Mouse (Mus musculus) liver, adult 2 months (tissue): ENCODE data around the gene Atxn7l1. TPM values are rescaled to one million over a fixed set of nuclear protein-coding genes. Genes with fewer than 3 reads are reported as not detected.

Experiments
- DNase-seq: peaks from one replicate; pipeline ENCODE4 v3.0.0-alpha.2; 2011; ENCODE audit warnings: low read depth, low spot score; ENCODE audit errors: extremely low read depth
- H3K27ac ChIP-seq: fragments of 200-500 bp; replicated peaks from 2 replicates; pipeline ENCODE4 v1.5.1; 2012; ENCODE audit warnings: low read depth, mild to moderate bottlenecking, control low read depth, inconsistent platforms, low read length; ENCODE audit not compliant: insufficient read depth
- H3K27me3 ChIP-seq: fragments of 200-500 bp; 2 replicates; pipeline ENCODE4 v1.6.1; 2012; ENCODE audit warnings: mild to moderate bottlenecking, moderate library complexity, low read length, inconsistent platforms; ENCODE audit not compliant: control insufficient read depth, insufficient read depth
- H3K36me3 ChIP-seq: fragments of 200-500 bp; 2 replicates; pipeline ENCODE4 v1.6.1; 2012; ENCODE audit warnings: low read length, inconsistent platforms; ENCODE audit not compliant: control insufficient read depth, insufficient read depth
- H3K4me1 ChIP-seq: fragments of 200-500 bp; 2 replicates; pipeline ENCODE4 v1.6.1; 2011; ENCODE audit warnings: low read length; ENCODE audit not compliant: control insufficient read depth, insufficient read depth
- H3K4me3 ChIP-seq: fragments of 200-500 bp; 2 replicates; pipeline ENCODE4 v1.5.1; 2011; ENCODE audit warnings: low read depth, mild to moderate bottlenecking, control low read depth, low read length, moderate library complexity; ENCODE audit not compliant: insufficient read depth
- H3K79me2 ChIP-seq: fragments of 200-500 bp; 2 replicates; pipeline ENCODE4 v1.6.1; 2012; ENCODE audit warnings: inconsistent platforms, mild to moderate bottlenecking, low read length, moderate library complexity; ENCODE audit not compliant: control insufficient read depth, insufficient read depth
- H3K9ac ChIP-seq: fragments of 200-500 bp; 2 replicates; pipeline ENCODE4 v1.6.1; 2012; ENCODE audit warnings: low read depth, mild to moderate bottlenecking, control low read depth, inconsistent platforms, low read length
- CTCF ChIP-seq: fragments of 200-500 bp; IDR thresholded peaks from 2 replicates; pipeline ENCODE4 v1.5.1; 2011; ENCODE audit warnings: low read depth, low read length, control low read depth
- POLR2A ChIP-seq: fragments of 200-500 bp; IDR thresholded peaks from 2 replicates; pipeline ENCODE4 v1.6.1; 2011; ENCODE audit warnings: low read length, control low read depth; ENCODE audit not compliant: insufficient read depth; ENCODE audit errors: extremely low read depth
- WGBS: fragments of 180-500 bp; shearing (Covaris S2); methylation state at CpG from one replicate; pipeline ENCODE4 v1.1.7; 2018; 5-methylcytosine and 5-hydroxymethylcytosine counted together
- polyA plus RNA-seq: library from polyadenylated mRNA; depleted of rRNA; stranded (reverse); fragments of >200 nt; gene quantifications from 2 replicates; pipeline ENCODE4 v1.2.3, GENCODE M21; 2012
- total RNA-seq: library from RNA; depleted of rRNA; stranded (reverse); fragments of >200 nt; gene quantifications from 2 replicates; pipeline ENCODE4 v1.2.3, GENCODE M21; 2014

Atxn7l1 gene
- total and polyA plus RNA-seq, 2 experiments: 6.1 to 16.2 TPM

GRCm38 (mm10) chr12:33358345-33358744 lies 210.9 kb downstream of the Atxn7l1 start:
- 93% methylated on average over 10 of the region's 10 CpGs for WGBS
- DNase-seq: no peak
- H3K9ac ChIP-seq: no peak overlapping the region
- H3K36me3 ChIP-seq: peaks cover 35% of the 10 kb centered on the region
- TF ChIP-seq POLR2A (no peak), CTCF (no peak)
- H3K79me2 ChIP-seq: no peaks in the 10 kb centered on the region
- H3K27me3 ChIP-seq: no peaks in the 10 kb centered on the region
- no peak overlapping the region for H3K4me3 ChIP-seq
- H3K4me1 ChIP-seq: no peaks in the 10 kb centered on the region
- H3K27ac ChIP-seq: no peak overlapping the region

DNA sequence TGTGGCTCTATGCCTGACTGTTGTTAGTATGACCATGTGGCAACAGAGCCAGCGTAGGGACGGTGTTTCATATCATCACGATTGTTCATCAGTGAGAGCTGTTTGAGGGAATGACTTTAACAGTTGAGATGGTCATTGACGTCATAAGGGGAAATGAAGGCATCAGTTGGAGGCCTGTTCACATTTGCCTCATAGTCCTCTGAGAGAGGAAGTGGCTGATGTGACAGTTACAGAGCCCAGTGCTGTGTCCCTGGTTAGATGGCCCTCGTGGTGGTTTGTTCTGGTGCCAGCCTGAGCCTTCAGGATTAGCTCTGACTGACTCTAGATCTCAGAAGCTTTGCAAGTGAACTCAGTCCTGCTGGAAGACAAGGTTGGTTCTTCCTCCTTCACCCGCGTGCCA lies 211.7 kb downstream of the Atxn7l1 start:
- Histone ChIP-seq H3K36me3 (peaks cover 39% of the 10 kb centered on the region; the same call in 1 of the 2 replicates), H3K27ac (no peak overlapping the region), H3K4me1 (no peaks in the 10 kb centered on the region), H3K9ac (no peak overlapping the region), H3K27me3 (no peaks in the 10 kb centered on the region), H3K79me2 (no peaks in the 10 kb centered on the region), H3K4me3 (no peak overlapping the region)
- DNase-seq: no peak
- WGBS: 89% methylated on average over 7 of the region's 7 CpGs
- no peak for TF ChIP-seq POLR2A
- TF ChIP-seq CTCF: no peak

- no peak for DNase-seq
- H3K36me3 ChIP-seq: peaks cover 46% of the 10 kb centered on the region; the same call in 1 of the 2 replicates
- H3K27ac ChIP-seq: no peak overlapping the region
- no peak overlapping the region for H3K9ac ChIP-seq
- TF ChIP-seq POLR2A (no peak), CTCF (no peak)
- no peaks in the 10 kb centered on the region for H3K27me3 ChIP-seq
- H3K79me2 ChIP-seq: no peaks in the 10 kb centered on the region
- H3K4me3 ChIP-seq: no peak overlapping the region
- no peaks in the 10 kb centered on the region for H3K4me1 ChIP-seq
- WGBS: 94% methylated on average over 5 of the region's 5 CpGs
Observed at GRCm38 (mm10) chr12:33359878-33360482, 212.5 kb downstream of the Atxn7l1 start.

DNA sequence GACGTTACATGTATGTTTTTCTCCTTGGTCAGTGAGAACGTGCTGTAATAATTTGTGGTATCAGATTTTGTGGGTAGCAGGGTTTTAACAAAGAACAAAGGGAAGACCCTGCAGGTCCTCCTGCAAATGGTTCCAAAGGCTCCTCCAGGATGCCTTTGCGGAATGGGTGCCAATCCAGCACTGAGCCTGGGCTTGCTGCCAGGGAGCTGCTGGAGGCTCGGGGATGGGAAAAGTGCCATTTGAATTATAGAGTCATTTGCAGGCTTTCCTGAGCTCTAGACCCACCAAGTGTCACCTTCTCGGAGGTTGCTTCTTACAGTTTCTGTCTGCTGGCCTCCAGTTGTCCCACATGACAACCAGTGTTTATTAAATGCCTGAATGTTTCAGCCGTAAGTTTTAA lies 213.2 kb downstream of the Atxn7l1 start:
- no peak overlapping the region for H3K9ac ChIP-seq

GRCm38 (mm10) chr12:33364511-33364910 lies 217.0 kb downstream of the Atxn7l1 start:
- no peak overlapping the region for H3K9ac ChIP-seq
- no peaks in the 10 kb centered on the region for H3K79me2 ChIP-seq
- peaks cover 5% of the 10 kb centered on the region for H3K4me1 ChIP-seq
- H3K27ac ChIP-seq: no peak overlapping the region
- H3K36me3 ChIP-seq: peaks cover 34% of the 10 kb centered on the region; the same call in 1 of the 2 replicates
- TF ChIP-seq CTCF (no peak), POLR2A (no peak)
- no peak for DNase-seq
- H3K4me3 ChIP-seq: no peak overlapping the region
- 97% methylated on average over 8 of the region's 8 CpGs for WGBS
- no peaks in the 10 kb centered on the region for H3K27me3 ChIP-seq

More for the DNA sequence above, 213.2 kb downstream of the Atxn7l1 start:
- H3K27me3 ChIP-seq: no peaks in the 10 kb centered on the region
- H3K79me2 ChIP-seq: no peaks in the 10 kb centered on the region
- no peak overlapping the region for H3K4me3 ChIP-seq
- H3K27ac ChIP-seq: no peak overlapping the region
- no peaks in the 10 kb centered on the region for H3K4me1 ChIP-seq
- DNase-seq: no peak
- no peak for TF ChIP-seq POLR2A
- TF ChIP-seq CTCF: no peak
- 67% methylated on average over 6 of the region's 6 CpGs for WGBS
- H3K36me3 ChIP-seq: peaks cover 42% of the 10 kb centered on the region; the same call in 1 of the 2 replicates

DNA sequence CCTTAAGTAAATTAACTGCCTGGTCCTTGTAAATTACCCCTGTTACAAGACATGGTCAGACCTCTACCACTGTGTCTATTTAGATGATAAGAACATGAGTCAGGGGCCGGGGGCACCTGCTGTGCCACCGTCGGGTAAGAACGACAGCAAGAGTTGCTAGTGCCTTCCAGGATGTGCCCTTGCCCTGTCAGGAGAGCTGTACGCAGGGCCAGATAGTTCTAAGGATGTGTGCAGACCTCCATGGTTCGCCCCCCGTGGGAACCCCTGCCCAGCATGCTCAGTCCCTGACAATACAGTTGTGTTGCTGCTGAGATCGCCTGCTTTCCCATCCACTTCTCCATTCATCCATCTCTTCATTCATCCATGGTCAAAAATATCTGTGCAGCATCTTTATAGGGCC lies 217.6 kb downstream of the Atxn7l1 start:
- H3K27me3 ChIP-seq: no peaks in the 10 kb centered on the region
- H3K36me3 ChIP-seq: peaks cover 32% of the 10 kb centered on the region; the same call in 1 of the 2 replicates
- H3K4me1 ChIP-seq: peaks cover 7% of the 10 kb centered on the region
- no peak overlapping the region for H3K4me3 ChIP-seq
- no peak for DNase-seq
- TF ChIP-seq POLR2A (no peak), CTCF (no peak)
- 96% methylated on average over 8 of the region's 8 CpGs for WGBS
- H3K9ac ChIP-seq: no peak overlapping the region
- H3K27ac ChIP-seq: no peak overlapping the region
- no peaks in the 10 kb centered on the region for H3K79me2 ChIP-seq
